Mouse (Mus musculus): Measurements from ENCODE around the gene Olfr417. TPM values are rescaled to one million over a fixed set of nuclear protein-coding genes. Genes with fewer than 3 reads are reported as not detected.
"Not testable (repeated sequence)": the region's sequence is repeated elsewhere in the genome, so short reads cannot be mapped to it uniquely, and the experiment has no call there.

The Olfr417 gene
- not detected for total RNA-seq (2021)
- long read RNA-seq, experiment 1, result 0 reads
- long read RNA-seq, experiment 2, result 0 reads

DNA sequence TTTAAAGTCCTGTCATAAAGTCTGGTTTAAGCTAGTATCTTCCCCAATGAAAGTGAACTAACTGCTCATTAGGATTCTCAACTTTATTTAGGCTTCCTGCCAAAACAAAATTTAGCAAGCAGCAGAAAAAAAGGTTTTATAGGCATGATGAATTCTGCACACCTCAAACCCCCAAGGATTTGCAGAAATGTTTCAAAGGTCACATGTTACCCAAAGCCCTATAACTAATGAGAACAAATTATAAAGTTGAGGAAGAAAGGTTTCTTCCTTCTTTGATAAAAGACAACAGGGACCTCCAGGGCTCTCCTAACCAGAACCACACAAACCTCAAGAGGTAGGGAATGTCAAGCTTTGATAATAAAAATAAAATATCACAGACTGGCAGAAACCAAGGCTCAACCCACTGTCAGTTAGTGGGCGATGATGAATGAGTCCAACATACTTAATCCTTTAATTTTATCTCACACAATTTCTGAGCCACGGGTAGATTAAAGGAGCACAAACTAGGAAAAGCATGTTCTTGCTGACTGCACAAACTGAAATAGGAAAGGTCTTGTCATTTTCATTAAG is at the start of gene Olfr417:
Olfr417 (plus strand) TSS at position 241 of the 570 bp plus-strand sequence.
- DNase-seq (ENCODE audit: low spot score in 2 of 2), result no peak

DNA sequence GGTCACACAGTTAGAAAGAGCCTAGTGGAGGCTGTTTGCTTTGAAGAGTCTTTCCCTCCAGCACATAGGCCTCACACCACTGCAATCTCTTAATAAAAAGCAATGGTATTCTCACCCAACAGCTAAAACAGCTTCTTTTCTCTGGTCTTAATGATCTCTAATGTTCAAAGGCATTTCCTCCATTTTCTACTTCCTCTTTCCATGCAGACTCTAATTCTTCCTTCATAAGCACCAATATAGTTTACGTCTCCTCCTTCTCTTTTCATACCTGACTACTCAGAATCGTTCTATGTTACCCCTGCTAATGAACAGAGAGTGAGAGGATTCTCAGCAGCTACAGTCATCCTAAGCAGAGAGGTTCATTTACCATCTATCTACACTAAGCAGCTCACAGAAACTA is 47.6 kb upstream of the Olfr417 start:
- DNase-seq (ENCODE audit: low spot score in 2 of 2), result no peak

DNA sequence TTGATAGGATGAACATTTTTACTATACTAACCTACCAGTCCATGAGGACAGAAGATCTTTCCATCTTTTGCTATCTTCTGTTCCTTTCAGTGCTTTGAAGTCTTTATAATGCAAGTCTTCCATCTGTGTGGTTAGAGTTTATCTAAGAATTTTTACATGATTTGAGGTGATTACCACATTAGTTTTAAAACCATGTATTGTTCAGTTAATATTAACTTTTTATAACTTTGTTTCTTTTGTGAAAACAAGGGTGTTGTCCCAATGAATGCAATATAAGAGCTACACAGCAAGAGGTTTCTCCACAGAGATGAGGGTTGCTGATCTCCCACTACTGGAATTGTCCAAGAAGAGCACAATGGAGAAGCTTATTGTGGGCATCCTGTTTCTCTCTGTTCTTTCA is 34.7 kb upstream of the Olfr417 start, which contains the start of gene Mptx1:
Mptx1 (plus strand) TSS at position 301 of the 400 bp plus-strand sequence.
- no peak for DNase-seq (ENCODE audit: low spot score in 2 of 2)

DNA sequence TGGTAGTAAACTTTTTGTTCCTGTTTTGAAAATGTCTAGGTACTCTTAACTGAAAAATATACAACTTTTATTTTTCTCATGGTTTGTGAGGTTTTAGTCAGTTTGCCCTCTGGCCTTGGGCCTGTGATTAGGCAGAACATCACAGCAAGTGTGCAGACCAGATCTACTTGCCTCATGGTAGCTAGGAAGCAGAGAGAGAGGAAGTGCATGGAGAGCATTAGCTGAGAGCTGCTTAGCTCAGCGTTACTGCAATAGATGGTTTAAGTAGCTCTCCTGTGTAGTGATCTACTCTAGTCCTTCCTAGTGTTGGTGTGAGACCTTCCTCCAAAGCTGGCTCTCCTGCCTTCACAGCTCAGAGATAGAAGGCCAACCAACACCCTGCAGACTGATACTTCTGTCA is 11.3 kb upstream of the Olfr417 start:
- DNase-seq (ENCODE audit: low spot score in 2 of 2), result not testable (repeated sequence)

DNA sequence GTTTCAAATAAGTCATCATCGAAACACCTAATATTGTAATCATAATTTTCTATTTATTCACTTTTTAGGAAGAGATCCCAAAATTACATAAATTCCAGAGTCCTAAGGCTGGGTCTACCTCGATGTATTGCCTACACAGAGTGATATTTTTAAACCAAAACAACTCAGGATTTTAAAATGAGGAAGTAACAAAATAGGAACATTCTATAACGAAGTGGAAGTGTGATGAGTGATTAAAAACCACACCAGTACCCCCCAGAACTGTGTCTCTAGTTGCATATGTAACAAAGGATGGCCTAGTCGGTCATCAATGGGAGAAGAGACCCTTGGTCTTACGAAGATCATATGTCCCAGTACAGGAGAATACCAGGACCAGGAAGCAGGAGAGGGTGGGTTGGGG is 10.3 kb upstream of the Olfr417 start:
- no peak for DNase-seq (ENCODE audit: low spot score in 2 of 2)

DNA sequence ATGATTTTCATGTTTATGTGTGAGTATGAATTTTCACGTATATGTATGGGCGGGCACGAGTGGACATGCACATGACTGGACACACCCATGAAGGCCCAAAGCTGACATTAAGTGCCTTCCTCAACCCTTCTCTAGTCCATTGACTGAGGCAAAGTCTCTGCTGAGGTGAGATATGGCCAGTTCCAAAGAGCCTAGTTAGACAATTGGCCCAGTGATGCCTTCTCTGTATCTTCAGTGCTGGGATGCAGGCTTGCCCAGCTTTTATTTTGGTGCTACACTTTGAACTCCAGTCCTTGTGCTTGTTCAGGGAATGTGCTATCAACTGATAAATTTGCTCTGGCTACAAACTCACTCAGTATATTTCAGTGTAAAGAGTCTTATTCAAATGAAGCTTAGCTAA is 8.9 kb downstream of the Olfr417 start:
- DNase-seq (ENCODE audit: low spot score in 2 of 2), result no peak

DNA sequence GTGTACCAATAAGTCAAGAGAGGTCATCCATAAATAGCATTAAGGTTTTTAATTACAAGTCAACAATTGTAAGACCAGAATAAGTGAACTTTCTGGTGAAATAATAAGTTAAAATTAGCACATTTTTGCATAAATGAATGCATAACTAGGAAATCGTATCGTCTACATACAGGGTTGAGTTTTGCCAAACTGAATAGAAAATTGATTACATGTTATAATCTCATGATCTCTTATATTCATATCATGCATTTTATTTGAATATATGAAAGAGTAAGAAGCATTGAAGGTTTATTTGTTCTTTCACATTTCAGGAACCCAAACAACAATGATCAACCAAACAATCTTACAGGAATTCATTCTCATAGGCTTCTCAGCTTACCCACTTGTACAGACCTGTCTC is 25.8 kb downstream of the Olfr417 start, which contains the start of gene Olfr248:
Olfr248 (plus strand) TSS at position 301 of the 400 bp plus-strand sequence.
- DNase-seq (ENCODE audit: low spot score in 2 of 2), result no peak

DNA sequence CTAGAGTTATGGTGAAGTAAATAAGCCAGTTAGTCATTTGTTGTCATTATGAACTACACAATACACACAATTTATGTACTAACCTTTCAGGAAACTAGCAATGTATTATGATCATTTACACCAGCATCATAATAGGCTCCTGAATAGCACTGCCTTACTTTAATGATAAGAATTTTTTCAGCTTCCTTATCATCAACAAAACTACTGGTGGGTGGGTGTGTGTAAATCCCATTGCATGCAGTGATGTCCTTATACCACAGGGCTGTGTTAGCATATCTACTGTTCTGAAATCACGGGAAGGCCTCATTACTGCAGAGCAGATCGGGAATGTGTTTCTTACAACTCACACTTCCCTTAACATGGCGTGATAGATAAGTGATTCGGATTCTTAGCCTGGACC is 58.0 kb downstream of the Olfr417 start:
- DNase-seq (ENCODE audit: low spot score in 2 of 2), result no peak

DNA sequence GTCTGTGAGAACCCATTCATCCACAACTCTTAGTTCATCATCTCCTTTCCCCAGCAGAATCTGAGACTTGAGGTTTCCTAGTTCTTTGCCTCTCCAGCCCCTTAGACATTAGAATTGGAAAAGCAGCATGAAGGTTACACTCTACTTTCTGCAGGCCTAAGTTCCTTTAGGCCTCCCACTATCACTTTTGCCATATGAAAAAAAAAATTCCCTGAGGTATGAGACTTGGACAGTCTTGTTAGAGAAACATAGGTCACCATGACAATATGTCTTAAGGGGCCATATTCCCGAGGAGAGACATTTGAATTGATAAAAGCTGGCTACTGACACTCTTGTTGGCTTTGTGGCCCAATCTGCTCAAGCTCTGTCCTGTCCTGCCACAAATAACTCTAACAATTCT is 58.8 kb downstream of the Olfr417 start, which contains the start of gene Olfr414:
Olfr414 (plus strand) TSS at position 301 of the 400 bp plus-strand sequence.
- DNase-seq (ENCODE audit: low spot score in 2 of 2), result no peak

Other genes with a start within 250 kb of the Olfr417 start
- not detected for gene Olfr231, start 244.0 kb upstream of the Olfr417 start, total RNA-seq (2021)
- not detected for gene Olfr424, start 233.6 kb upstream of the Olfr417 start, total RNA-seq (2021)
- not detected for gene Olfr420, start 209.5 kb upstream of the Olfr417 start, total RNA-seq (2021)
- 10 to 100 TPM in 1 of 2 experiments, 1 to 10 TPM in 1; 5.0 to 10.4 TPM for gene Spta1, start 192.3 kb upstream of the Olfr417 start, total RNA-seq (2021)
- gene Olfr419, start 113.1 kb upstream of the Olfr417 start, total RNA-seq (2021), result not detected
- gene Mptx1, start 34.6 kb upstream of the Olfr417 start, total RNA-seq (2021), result not detected
- not detected for gene Olfr248, start 25.9 kb downstream of the Olfr417 start, total RNA-seq (2021)
- not detected for gene Olfr414, start 58.9 kb downstream of the Olfr417 start, total RNA-seq (2021)
- not detected for gene Olfr220, start 77.0 kb downstream of the Olfr417 start, total RNA-seq (2021)
- gene Fmn2, start 136.7 kb downstream of the Olfr417 start, total RNA-seq (2021), result 1 to 10 TPM; 4.3 to 4.4 TPM